Mouse (Mus musculus): ENCODE results near the gene Trpv2. TPM values are rescaled to one million over a fixed set of nuclear protein-coding genes. Genes with fewer than 3 reads are reported as not detected.

Trpv2 gene
- total and polyA plus RNA-seq, 3 experiments, result 30.0 to 30.4 TPM; not detected in 1

DNA sequence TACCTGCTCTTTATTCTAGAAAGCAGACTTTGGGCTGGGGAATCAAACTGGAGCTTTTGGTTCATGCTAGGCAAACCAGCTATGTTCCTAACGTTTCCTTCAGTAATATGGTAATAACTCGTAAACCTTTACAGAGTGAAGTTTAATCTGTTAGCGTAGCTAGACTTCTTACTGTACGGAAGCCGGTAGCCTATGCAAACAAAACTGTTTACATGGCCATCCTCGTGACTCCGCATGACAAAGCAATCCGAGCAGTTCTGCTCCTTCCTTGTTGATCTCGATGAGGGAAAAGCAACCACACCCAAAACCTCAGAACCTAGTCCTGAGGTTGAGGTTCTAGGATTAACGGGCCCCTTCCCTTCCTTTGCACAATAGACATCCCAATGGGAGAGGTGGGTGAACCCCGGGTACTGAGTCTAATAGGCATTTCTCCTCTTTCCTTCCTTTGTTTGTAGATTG, 24.0 kb upstream of the Trpv2 start (continued):
- no peak for TF ChIP-seq RAD21 (IDR thresholded peaks at IDR 0.05; ENCODE audit: low read depth, low read length)
- TF ChIP-seq MYB (IDR thresholded peaks at IDR 0.05; ENCODE audit: low read depth, low read length), result peak; percentile 44; the same call in 1 of the 2 replicates
- TF ChIP-seq MEF2A (IDR thresholded peaks at IDR 0.05; ENCODE audit: extremely low read depth, insufficient replicate concordance, low read depth, low read length, poor library complexity, severe bottlenecking), result no peak
- TF ChIP-seq CHD1 (IDR thresholded peaks at IDR 0.05; ENCODE audit: low read depth, low read length), result peak; percentile 96
- peak; percentile 83; the same call in 1 of the 2 replicates for TF ChIP-seq GABPA (IDR thresholded peaks at IDR 0.05; ENCODE audit: low read depth, low read length)
- no peak for TF ChIP-seq ZNF384 (IDR thresholded peaks at IDR 0.05; ENCODE audit: low read depth, low read length)
- peak; percentile 73; the same call in 1 of the 2 replicates for TF ChIP-seq USF1 (IDR thresholded peaks at IDR 0.05; ENCODE audit: low read depth, low read length)
- peak; percentile 65; the same call in 1 of the 2 replicates for TF ChIP-seq POLR2AphosphoS5 (IDR thresholded peaks at IDR 0.05; ENCODE audit: borderline replicate concordance, low read depth, low read length)
- TF ChIP-seq MYC (IDR thresholded peaks at IDR 0.05; ENCODE audit: low read depth, low read length), result peak; percentile 85
- peak; percentile 43 to 74; a peak in 2 of 4 replicates for TF ChIP-seq EP300 (IDR thresholded peaks at IDR 0.05; ENCODE audit: low read depth in 1 of 2, low read length in 2 of 2)
- peak; percentile 87; the same call in 1 of the 2 replicates for TF ChIP-seq TBP (IDR thresholded peaks at IDR 0.05; ENCODE audit: low read depth, low read length)
- peak; percentile 97 for TF ChIP-seq MXI1 (IDR thresholded peaks at IDR 0.05; ENCODE audit: low read depth, low read length)
- peak in 1 of 2 experiments; percentile 51; a peak in 1 of 4 replicates for TF ChIP-seq POLR2A (IDR thresholded peaks at IDR 0.05; ENCODE audit: control insufficient read depth in 1 of 2, insufficient read depth in 1 of 2, low read depth in 1 of 2, low read length in 2 of 2, poor library complexity in 1 of 2)
- peak; percentile 93 for TF ChIP-seq RCOR1 (IDR thresholded peaks at IDR 0.05; ENCODE audit: low read depth, low read length)
- no peak for TF ChIP-seq ZC3H11A (IDR thresholded peaks at IDR 0.05; ENCODE audit: low read depth, low read length)
- TF ChIP-seq MAZ (IDR thresholded peaks at IDR 0.05; ENCODE audit: low read depth, low read length), result 0 out of 2 replicates have a peak, but pooled peaks have one; percentile 6
- TF ChIP-seq GATA1 (IDR thresholded peaks at IDR 0.05; ENCODE audit: low read depth, low read length), result no peak
- TF ChIP-seq POLR2AphosphoS2 (IDR thresholded peaks at IDR 0.05; ENCODE audit: low read length), result no peak

DNA sequence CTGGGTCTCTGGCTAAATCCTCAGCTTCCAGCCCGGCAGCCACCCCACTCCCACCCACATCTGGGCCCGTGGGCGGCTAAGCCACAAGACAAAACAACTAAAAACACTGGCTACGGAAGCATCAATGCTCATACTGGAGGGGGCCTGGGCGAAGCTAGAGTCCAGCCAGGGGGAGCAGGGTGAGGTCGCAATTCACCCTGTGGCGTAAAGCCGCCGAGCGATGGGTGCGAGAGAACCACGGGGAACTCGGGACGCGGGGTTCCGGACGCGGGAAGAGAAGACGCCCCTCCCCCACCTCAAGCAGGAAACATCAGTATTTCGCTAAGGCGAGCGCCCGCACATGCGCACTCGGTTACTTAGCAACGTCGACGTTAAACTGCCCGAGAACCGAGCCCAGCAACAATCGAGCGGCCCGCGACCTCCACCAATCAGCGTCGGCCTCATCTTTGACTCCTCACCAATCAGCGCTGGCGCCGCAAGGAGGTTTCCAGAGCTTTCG, 23.5 kb upstream of the Trpv2 start, which contains the start of gene Ubb:
Gene Ubb, plus strand, starts transcription at position 445 of the 499 bp plus-strand sequence.
- no peaks in the 10 kb centered on the region for H3K27me3 ChIP-seq (ENCODE audit: control insufficient read depth in 1 of 2, insufficient read depth in 2 of 2, low read length in 2 of 2)
- peaks cover 10 to 23% of the 10 kb centered on the region in 2 experiments for H3K36me3 ChIP-seq (ENCODE audit: control insufficient read depth in 1 of 2, insufficient read depth in 2 of 2, low read length in 2 of 2)
- TF ChIP-seq GABPA (IDR thresholded peaks at IDR 0.05; ENCODE audit: low read depth, low read length), result no peak
- TF ChIP-seq BHLHE40 (IDR thresholded peaks at IDR 0.05; ENCODE audit: borderline replicate concordance, low read depth, low read length), result no peak
- TF ChIP-seq SIN3A (IDR thresholded peaks at IDR 0.05; ENCODE audit: low read length), result no peak
- TF ChIP-seq ELF1 (IDR thresholded peaks at IDR 0.05; ENCODE audit: low read depth, low read length), result no peak
- TF ChIP-seq JUND (IDR thresholded peaks at IDR 0.05; ENCODE audit: low read depth, low read length), result no peak
- TF ChIP-seq RCOR1 (IDR thresholded peaks at IDR 0.05; ENCODE audit: low read depth, low read length), result no peak
- TF ChIP-seq ETS1 (IDR thresholded peaks at IDR 0.05; ENCODE audit: low read depth, low read length), result 0 out of 2 replicates have a peak, but pooled peaks have one; percentile 5
- no peak for TF ChIP-seq HCFC1 (IDR thresholded peaks at IDR 0.05; ENCODE audit: low read depth, low read length)
- TF ChIP-seq TCF12 (IDR thresholded peaks at IDR 0.05; ENCODE audit: low read depth, low read length), result peak; percentile 54; the same call in 1 of the 2 replicates
- TF ChIP-seq EP300 (IDR thresholded peaks at IDR 0.05; ENCODE audit: low read depth in 1 of 2, low read length in 2 of 2), result peak in 1 of 2 experiments; percentile 61; a peak in 1 of 4 replicates
- peak in 1 of 2 experiments; percentile 85; a peak in 2 of 4 replicates for TF ChIP-seq POLR2A (IDR thresholded peaks at IDR 0.05; ENCODE audit: control insufficient read depth in 1 of 2, insufficient read depth in 1 of 2, low read depth in 1 of 2, low read length in 2 of 2, poor library complexity in 1 of 2)
- peak; percentile 54 for TF ChIP-seq MAX (IDR thresholded peaks at IDR 0.05; ENCODE audit: low read length)
- no peak for TF ChIP-seq USF2 (IDR thresholded peaks at IDR 0.05; ENCODE audit: borderline replicate concordance in 1 of 2, insufficient read depth in 1 of 2, low read depth in 1 of 2, low read length in 2 of 2)
- TF ChIP-seq MAFK (IDR thresholded peaks at IDR 0.05; ENCODE audit: borderline replicate concordance, low read depth, low read length), result no peak
- no peak for TF ChIP-seq ZNF384 (IDR thresholded peaks at IDR 0.05; ENCODE audit: low read depth, low read length)
- no peak for TF ChIP-seq POLR2AphosphoS2 (IDR thresholded peaks at IDR 0.05; ENCODE audit: low read length)
- no peak for TF ChIP-seq TAL1 (IDR thresholded peaks at IDR 0.05; ENCODE audit: low read length)
- TF ChIP-seq NELFE (IDR thresholded peaks at IDR 0.05; ENCODE audit: low read depth, low read length), result peak; percentile 39; the same call in 1 of the 2 replicates
- peak; percentile 79 for TF ChIP-seq MYB (IDR thresholded peaks at IDR 0.05; ENCODE audit: low read depth, low read length)
- TF ChIP-seq NRF1 (IDR thresholded peaks at IDR 0.05; ENCODE audit: insufficient read depth, low read depth, low read length, poor library complexity, severe bottlenecking), result peak; percentile 94
- peak; percentile 66; the same call in 1 of the 2 replicates for TF ChIP-seq E2F4 (IDR thresholded peaks at IDR 0.05; ENCODE audit: borderline replicate concordance, low read depth, low read length)

More for the DNA sequence above, 23.5 kb upstream of the Trpv2 start, which contains the start of gene Ubb:
- peak within 1 kb of the TSS; percentile 84 to 88 for H3K4me3 ChIP-seq (ENCODE audit: control insufficient read depth in 1 of 2, insufficient read depth in 1 of 2, low read depth in 2 of 2, low read length in 2 of 2)
- no peaks in the 10 kb centered on the region for H3K9me3 ChIP-seq (replicated peaks; ENCODE audit: insufficient read depth, low read length)
- peak within 1 kb of the TSS; percentile 90 for H3K9ac ChIP-seq (ENCODE audit: control insufficient read depth, low read depth, low read length, poor library complexity, severe bottlenecking)
- peaks cover 27% of the 10 kb centered on the region for H3K79me2 ChIP-seq (ENCODE audit: control insufficient read depth, insufficient read depth, low read length, poor library complexity)
- peak within 1 kb of the TSS; percentile 94 for H3K27ac ChIP-seq (ENCODE audit: control insufficient read depth, low read depth, low read length)
- DNase-seq (ENCODE audit: low read depth, low spot score), result peak; percentile 100
- H3K4me1 ChIP-seq (ENCODE audit: control insufficient read depth in 1 of 2, insufficient read depth in 2 of 2, low read length in 2 of 2), result peaks cover 0 to 14% of the 10 kb centered on the region in 2 experiments; a peak in 3 of 4 replicates

All from MEL (cell line).